Mouse (Mus musculus): Measurements from ENCODE around the gene Zcchc7.

DNA sequence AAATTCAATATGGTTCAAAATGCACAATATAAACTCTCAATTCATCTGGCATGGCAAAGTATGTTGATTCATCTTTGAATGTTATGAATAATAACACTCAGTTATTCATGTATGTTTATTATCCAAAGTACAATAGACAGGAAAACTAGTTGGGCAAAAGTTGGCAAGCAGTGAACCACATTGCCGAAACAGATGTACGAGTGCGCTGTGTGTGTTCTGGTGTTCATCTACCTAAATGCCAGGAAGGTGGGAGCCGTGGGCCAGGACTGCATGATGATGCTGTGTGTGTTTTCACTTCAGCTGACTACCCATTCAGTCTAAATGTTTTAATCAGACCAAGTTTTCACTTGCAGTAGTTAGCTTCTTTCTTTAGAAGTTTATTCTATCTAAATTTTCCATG is 150.7 kb downstream of the Zcchc7 start:
- TF ChIP-seq CTCF (IDR thresholded peaks at IDR 0.05; ENCODE audit: control insufficient read depth, insufficient read depth, insufficient read length): no peak
- TF ChIP-seq MAX (IDR thresholded peaks at IDR 0.05): no peak
- no peak for TF ChIP-seq USF1 (IDR thresholded peaks at IDR 0.05; ENCODE audit: low read depth)

Measured in C2C12 (cell line).